Mouse (Mus musculus) heart, postnatal 0 days (tissue): Measurements from ENCODE around the gene Dph6.

Source experiments
- CTCF ChIP-seq: IDR thresholded peaks from 2 replicates; pipeline ENCODE4 v1.5.1; 2016; ENCODE audit warnings: antibody characterized with exemption, control low read depth, low read depth
- EP300 ChIP-seq: IDR thresholded peaks from 2 replicates; pipeline ENCODE4 v1.6.1; 2016; ENCODE audit warnings: antibody characterized with exemption, low read depth

DNA sequence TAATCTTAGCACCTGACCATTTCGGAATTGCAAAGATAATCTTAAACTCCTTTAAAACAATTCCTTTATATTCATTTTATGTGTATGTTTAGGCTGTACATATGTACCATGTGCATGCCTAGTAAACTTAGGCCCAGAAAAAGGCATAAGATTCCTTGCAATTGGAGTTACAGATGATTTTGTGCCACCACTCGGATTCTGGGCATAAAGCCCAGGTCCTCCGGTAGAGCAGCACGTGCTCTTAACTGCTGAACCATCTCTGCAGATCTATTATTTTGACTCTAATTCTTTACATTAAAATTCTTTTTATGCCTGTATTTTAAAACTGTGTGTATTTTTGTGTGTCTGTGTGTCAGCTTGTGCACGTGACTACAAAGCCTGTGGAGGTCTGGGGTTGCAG lies 134.3 kb downstream of the Dph6 start:
- TF ChIP-seq CTCF (no peak), EP300 (no peak)
